ENCODE assay signal across 10 mouse cellular contexts in genomic region chr8:69904096-69904495, GRCm38 (mm10). TPM values are rescaled to one million over a fixed set of nuclear protein-coding genes. Genes with fewer than 3 reads are reported as not detected.
A peak's percentile ranks its signal among the peaks of the same experiment; 100 is the strongest.
DNase-seq lines count a peak whose midpoint lies in the region; ATAC-seq and TF ChIP-seq lines count a peak whose summit lies in the region.
"Had no signal": no experiment of that assay in that cellular context is flagged by ENCODE, and none has a peak within 500 bp of the region (broad histone marks: within the 10 kb centered on the region; RNA-seq: fewer than 3 reads in every experiment).

No protein-coding gene starts in this region.

- WGBS in heart, embryonic 11.5 days (ENCODE audit: insufficient replicate concordance) = 70% methylated on average over 8 of the region's 8 CpGs
- WGBS in heart, adult 2 months = 79% methylated on average over 8 of the region's 8 CpGs
- 74% methylated on average over 8 of the region's 8 CpGs for WGBS in hindbrain, postnatal 0 days
- 76% methylated on average over 8 of the region's 8 CpGs for WGBS in midbrain, embryonic 11.5 days

- no peak for ATAC-seq in heart, embryonic 11.5 days (replicated peaks; ENCODE audit: insufficient number of reproducible peaks, low FRiP score, low TSS enrichment)
- ATAC-seq in hindbrain, postnatal 0 days = no peak
- no peak for ATAC-seq in midbrain, embryonic 11.5 days (ENCODE audit: low FRiP score)

- H3K27me3 ChIP-seq in heart, embryonic 11.5 days (ENCODE audit: control insufficient read depth, insufficient read depth, low read length) = no peaks in the 10 kb centered on the region
- no peaks in the 10 kb centered on the region for H3K27me3 ChIP-seq in heart, adult 2 months (ENCODE audit: control insufficient read depth, insufficient read depth, low read length)
- H3K27me3 ChIP-seq in hindbrain, postnatal 0 days (ENCODE audit: insufficient read depth, low read length) = no peaks in the 10 kb centered on the region
- no peaks in the 10 kb centered on the region for H3K27me3 ChIP-seq in midbrain, embryonic 11.5 days (ENCODE audit: control insufficient read depth, insufficient read depth, low read length)
- H3K27me3 ChIP-seq: stomach, embryonic 15.5 days had no signal

- no peak for TF ChIP-seq CTCF in heart, adult 2 months (IDR thresholded peaks at IDR 0.05)
- no peak for TF ChIP-seq CTCF in hindbrain, postnatal 0 days (IDR thresholded peaks at IDR 0.05; ENCODE audit: low read depth)

- no peak for TF ChIP-seq EP300 in heart, adult 2 months (IDR thresholded peaks at IDR 0.05; ENCODE audit: insufficient read depth, low read depth, low read length)

- H3K36me3 ChIP-seq in heart, embryonic 11.5 days (ENCODE audit: control insufficient read depth, insufficient read depth, low read length) = peaks cover 8% of the 10 kb centered on the region; the same call in 1 of the 2 replicates
- no peaks in the 10 kb centered on the region for H3K36me3 ChIP-seq in heart, adult 2 months (ENCODE audit: control insufficient read depth, insufficient read depth, low read length)
- H3K36me3 ChIP-seq in ES-E14 (ENCODE audit: control insufficient read depth, insufficient read depth, low read length, poor library complexity, severe bottlenecking) = peaks cover 12% of the 10 kb centered on the region
- peaks cover 8% of the 10 kb centered on the region; the same call in 1 of the 2 replicates for H3K36me3 ChIP-seq in hindbrain, postnatal 0 days (ENCODE audit: insufficient read depth, low read length)
- no peaks in the 10 kb centered on the region; the same call in 1 of the 2 replicates for H3K36me3 ChIP-seq in midbrain, embryonic 11.5 days (ENCODE audit: control insufficient read depth, insufficient read depth, low read length)

- in situ Hi-C loops in ES-E14 (cut with MboI; ENCODE audit: low sequenced_read_pairs in 2 of 2, unreplicated experiment in 2 of 2) = no loop called here

- H3K4me2 ChIP-seq in heart, embryonic 11.5 days = peak overlapping the region; percentile 89; the same call in 1 of the 2 replicates
- H3K4me2 ChIP-seq in hindbrain, postnatal 0 days (ENCODE audit: low read depth, low read length) = peak overlapping the region; percentile 74; the same call in 1 of the 2 replicates
- H3K4me2 ChIP-seq in midbrain, embryonic 11.5 days = peak overlapping the region; percentile 57

- H3K9ac ChIP-seq in heart, embryonic 11.5 days (ENCODE audit: low read depth, low read length) = no peak overlapping the region; the same call in 1 of the 2 replicates
- no peak overlapping the region for H3K9ac ChIP-seq in heart, adult 2 months (ENCODE audit: low read depth, low read length)
- peak overlapping the region; percentile 76; the same call in 1 of the 2 replicates for H3K9ac ChIP-seq in ES-E14 (ENCODE audit: insufficient read depth, low read depth, low read length, poor library complexity, severe bottlenecking)
- H3K9ac ChIP-seq in hindbrain, postnatal 0 days (replicated peaks; ENCODE audit: low read length) = no peak overlapping the region
- no peak overlapping the region for H3K9ac ChIP-seq in midbrain, embryonic 11.5 days (ENCODE audit: low read length)

- H3K79me2 ChIP-seq in heart, adult 2 months (replicated peaks; ENCODE audit: control insufficient read depth, insufficient read depth, low read length) = no peaks in the 10 kb centered on the region; the same call in 1 of the 2 replicates

- no peaks in the 10 kb centered on the region for H3K9me3 ChIP-seq in heart, embryonic 11.5 days (replicated peaks; ENCODE audit: control insufficient read depth, low read length)
- H3K9me3 ChIP-seq in ES-E14 (ENCODE audit: control insufficient read depth, insufficient read depth, low read depth, low read length) = no peaks in the 10 kb centered on the region
- no peaks in the 10 kb centered on the region for H3K9me3 ChIP-seq in hindbrain, postnatal 0 days (ENCODE audit: low read length)
- H3K9me3 ChIP-seq in midbrain, embryonic 11.5 days (ENCODE audit: control insufficient read depth, low read length) = no peaks in the 10 kb centered on the region
- H3K9me3 ChIP-seq: stomach, embryonic 15.5 days had no signal

- intact Hi-C loops in heart, adult 2 months (cut with DNase I) = loop anchor here (5.0 kb wide), 3 partner anchors 93 to 308 kb away; partner anchors contain the start of genes Gatad2a and Slc25a42

- no peak overlapping the region for H3K27ac ChIP-seq in heart, embryonic 11.5 days (ENCODE audit: low read depth, low read length)
- H3K27ac ChIP-seq in heart, adult 2 months = no peak overlapping the region
- no peak overlapping the region for H3K27ac ChIP-seq in ES-E14 (ENCODE audit: insufficient read depth, low read depth, low read length, poor library complexity, severe bottlenecking)
- 0 out of 2 replicates have a peak overlapping the region, but pooled peaks have one; percentile 95 for H3K27ac ChIP-seq in hindbrain, postnatal 0 days
- H3K27ac ChIP-seq in midbrain, embryonic 11.5 days (ENCODE audit: low read depth, low read length) = no peak overlapping the region

- no peak for DNase-seq in heart, adult 2 months
- DNase-seq in ES-E14 (ENCODE audit: low read depth, low spot score) = no peak
- no peak for DNase-seq in hindbrain, postnatal 0 days (ENCODE audit: low spot score)
- DNase-seq in midbrain, embryonic 11.5 days (ENCODE audit: low spot score, missing footprints) = no peak
- no peak for DNase-seq in adrenal gland, postnatal 4 days (ENCODE audit: low spot score in 2 of 2)
- DNase-seq in thymus, postnatal 0 days (ENCODE audit: low spot score) = no peak
- no peak for DNase-seq in urinary bladder, postnatal 4 days (ENCODE audit: low spot score in 2 of 2)
- DNase-seq: lung, postnatal 36 days had no signal

- peaks cover 36% of the 10 kb centered on the region for H3K4me1 ChIP-seq in heart, embryonic 11.5 days (ENCODE audit: control insufficient read depth, insufficient read depth, low read length)
- peaks cover 3% of the 10 kb centered on the region for H3K4me1 ChIP-seq in heart, adult 2 months (ENCODE audit: control insufficient read depth, insufficient read depth, low read length)
- peaks cover 0 to 15% of the 10 kb centered on the region in 2 experiments; a peak in 2 of 4 replicates for H3K4me1 ChIP-seq in ES-E14 (ENCODE audit: control insufficient read depth in 2 of 2, insufficient read depth in 2 of 2, low read length in 2 of 2, poor library complexity in 1 of 2)
- peaks cover 16% of the 10 kb centered on the region for H3K4me1 ChIP-seq in hindbrain, postnatal 0 days (ENCODE audit: insufficient read depth, low read length)
- peaks cover 19% of the 10 kb centered on the region for H3K4me1 ChIP-seq in midbrain, embryonic 11.5 days (ENCODE audit: control insufficient read depth, insufficient read depth, low read length)

- TF ChIP-seq POLR2A in heart, adult 2 months (IDR thresholded peaks at IDR 0.05; ENCODE audit: insufficient read depth, low read depth, low read length) = no peak

- no peak overlapping the region for H3K4me3 ChIP-seq in heart, embryonic 11.5 days (ENCODE audit: low read depth, low read length)
- H3K4me3 ChIP-seq in heart, adult 2 months = no peak overlapping the region
- H3K4me3 ChIP-seq in ES-E14 (ENCODE audit: insufficient read depth in 1 of 2, low read depth in 1 of 2, low read length in 2 of 2, poor library complexity in 1 of 2, severe bottlenecking in 1 of 2) = no peak overlapping the region
- no peak overlapping the region for H3K4me3 ChIP-seq in hindbrain, postnatal 0 days (ENCODE audit: low read length)
- no peak overlapping the region for H3K4me3 ChIP-seq in midbrain, embryonic 11.5 days (ENCODE audit: low read depth, low read length)

RNA-seq across cellular contexts. Expression of gene Yjefn3, which starts 1.6 kb away (rescaled TPM):
- polyA plus RNA-seq in heart, embryonic 11.5 days (2014; fragmentation: Nextera tagmentation; extraction: Ambion mirVana) = 5.5 and 7.0 TPM in 2 replicates
- total RNA-seq in heart, adult 2 months (2021) = 10 to 100 TPM; 13.3 to 16.8 TPM
- 11.5 and 14.2 TPM in 2 replicates for polyA plus RNA-seq in heart, adult 2 months (2012; rRNA removed)
- total RNA-seq in ES-E14 (2012; rRNA removed) = 7.0 and 8.5 TPM in 2 replicates
- total RNA-seq in hindbrain, postnatal 0 days (2014; rRNA removed) = 8.4 and 10.7 TPM in 2 replicates
- polyA plus RNA-seq in hindbrain, postnatal 0 days (2015; fragmentation: Nextera tagmentation; extraction: Ambion mirVana) = 13.3 and 13.8 TPM in 2 replicates
- polyA plus RNA-seq in midbrain, embryonic 11.5 days (2014; fragmentation: Nextera tagmentation; extraction: Ambion mirVana) = 3.2 and 3.6 TPM in 2 replicates
- 1 to 10 TPM; 1.6 to 2.3 TPM for total RNA-seq in adrenal gland, postnatal 4 days (2021)
- 3.7 and 4.0 TPM in 2 replicates for polyA plus RNA-seq in thymus, postnatal 0 days (2015; fragmentation: Nextera tagmentation; extraction: Ambion mirVana)

RNA-seq across cellular contexts. Expression of gene Ndufa13, which starts 1.7 kb away (rescaled TPM):
- 270 and 275 TPM in 2 replicates for polyA plus RNA-seq in heart, embryonic 11.5 days (2014; fragmentation: Nextera tagmentation; extraction: Ambion mirVana)
- 100 to 1,000 TPM; 417 to 492 TPM for total RNA-seq in heart, adult 2 months (2021)
- polyA plus RNA-seq in heart, adult 2 months (2012; rRNA removed) = 443 and 488 TPM in 2 replicates
- total RNA-seq in ES-E14 (2012; rRNA removed) = 146 and 243 TPM in 2 replicates
- 61.0 and 91.4 TPM in 2 replicates for total RNA-seq in hindbrain, postnatal 0 days (2014; rRNA removed)
- polyA plus RNA-seq in hindbrain, postnatal 0 days (2015; fragmentation: Nextera tagmentation; extraction: Ambion mirVana) = 269 and 275 TPM in 2 replicates
- polyA plus RNA-seq in midbrain, embryonic 11.5 days (2014; fragmentation: Nextera tagmentation; extraction: Ambion mirVana) = 167 and 172 TPM in 2 replicates
- 100 to 1,000 TPM; 133 to 137 TPM for total RNA-seq in adrenal gland, postnatal 4 days (2021)
- polyA plus RNA-seq in thymus, postnatal 0 days (2015; fragmentation: Nextera tagmentation; extraction: Ambion mirVana) = 228 and 241 TPM in 2 replicates

RNA-seq across cellular contexts. Expression of gene Tssk6, which starts 2.1 kb away (rescaled TPM):
- polyA plus RNA-seq in heart, embryonic 11.5 days (2014; fragmentation: Nextera tagmentation; extraction: Ambion mirVana) = 1.6 and 1.8 TPM in 2 replicates
- total RNA-seq in heart, adult 2 months (2021) = under 1 TPM; 0.16 to 0.23 TPM
- 0.23 and 0.49 TPM in 2 replicates for polyA plus RNA-seq in heart, adult 2 months (2012; rRNA removed)
- total RNA-seq in ES-E14 (2012; rRNA removed) = 2.5 and 4.0 TPM in 2 replicates
- total RNA-seq in hindbrain, postnatal 0 days (2014; rRNA removed) = 1.6 and 1.8 TPM in 2 replicates
- 3.7 and 4.3 TPM in 2 replicates for polyA plus RNA-seq in hindbrain, postnatal 0 days (2015; fragmentation: Nextera tagmentation; extraction: Ambion mirVana)
- polyA plus RNA-seq in midbrain, embryonic 11.5 days (2014; fragmentation: Nextera tagmentation; extraction: Ambion mirVana) = 3.4 and 4.0 TPM in 2 replicates
- total RNA-seq in adrenal gland, postnatal 4 days (2021) = under 1 TPM; 0.73 to 0.76 TPM
- polyA plus RNA-seq in thymus, postnatal 0 days (2015; fragmentation: Nextera tagmentation; extraction: Ambion mirVana) = 5.0 and 5.1 TPM in 2 replicates

RNA-seq across cellular contexts. Expression of gene Cilp2, which starts 16.6 kb away (rescaled TPM):
- polyA plus RNA-seq in heart, embryonic 11.5 days (2014; fragmentation: Nextera tagmentation; extraction: Ambion mirVana) = 0.21 and 0.49 TPM in 2 replicates
- total RNA-seq in heart, adult 2 months (2021) = 1 to 10 TPM; 1.5 to 1.9 TPM
- 11.2 and 16.8 TPM in 2 replicates for polyA plus RNA-seq in heart, adult 2 months (2012; rRNA removed)
- total RNA-seq in ES-E14 (2012; rRNA removed) = 7.3 and 10.7 TPM in 2 replicates
- 14.3 and 19.2 TPM in 2 replicates for total RNA-seq in hindbrain, postnatal 0 days (2014; rRNA removed)
- polyA plus RNA-seq in hindbrain, postnatal 0 days (2015; fragmentation: Nextera tagmentation; extraction: Ambion mirVana) = 6.9 and 7.2 TPM in 2 replicates
- polyA plus RNA-seq in midbrain, embryonic 11.5 days (2014; fragmentation: Nextera tagmentation; extraction: Ambion mirVana) = 0.31 and 0.40 TPM in 2 replicates
- total RNA-seq in adrenal gland, postnatal 4 days (2021) = 1 to 10 TPM in 1 of 2 experiments, under 1 TPM in 1; 0.50 to 1.4 TPM
- 0.09 and 0.16 TPM in 2 replicates for polyA plus RNA-seq in thymus, postnatal 0 days (2015; fragmentation: Nextera tagmentation; extraction: Ambion mirVana)
